Mouse (Mus musculus) kidney, embryonic 16.5 days (tissue): ENCODE results near the gene Stx1b. TPM values are rescaled to one million over a fixed set of nuclear protein-coding genes. Genes with fewer than 3 reads are reported as not detected.

Source experiments
- ATAC-seq: fragments of 200-750 bp; cut with Nextera tagmentation; 2 replicates; pipeline ENCODE4 v1.8.0; 2017; ENCODE audit warnings: moderate TSS enrichment; ENCODE audit not compliant: low FRiP score, low TSS enrichment
- H3K27ac ChIP-seq: fragments of 300-500 bp; sonication (generic); 2 replicates; pipeline ENCODE4 v1.5.1; 2014; ENCODE audit warnings: low read length
- H3K27me3 ChIP-seq: fragments of 300-500 bp; sonication (generic); 2 replicates; pipeline ENCODE4 v1.6.1; 2014; ENCODE audit warnings: low read length, control low read depth, mixed read lengths; ENCODE audit not compliant: insufficient read depth
- H3K36me3 ChIP-seq: fragments of 300-500 bp; sonication (generic); 2 replicates; pipeline ENCODE4 v1.6.1; 2014; ENCODE audit warnings: low read length, control low read depth, mixed read lengths; ENCODE audit not compliant: insufficient read depth
- H3K4me1 ChIP-seq: fragments of 300-500 bp; sonication (generic); 2 replicates; pipeline ENCODE4 v1.6.1; 2014; ENCODE audit warnings: low read length, control low read depth, mixed read lengths; ENCODE audit not compliant: insufficient read depth
- H3K4me2 ChIP-seq: fragments of 300-500 bp; sonication (generic); replicated peaks from 2 replicates; pipeline ENCODE4 v1.6.1; 2014; ENCODE audit warnings: low read depth, low read length
- H3K4me3 ChIP-seq: fragments of 300-500 bp; sonication (generic); 2 replicates; pipeline ENCODE4 v1.5.1; 2014; ENCODE audit warnings: mild to moderate bottlenecking, low read length
- H3K9ac ChIP-seq: fragments of 300-500 bp; sonication (generic); replicated peaks from 2 replicates; pipeline ENCODE4 v1.6.1; 2014; ENCODE audit warnings: low read length
- H3K9me3 ChIP-seq: fragments of 300-500 bp; sonication (generic); 2 replicates; pipeline ENCODE4 v1.6.1; 2016; ENCODE audit warnings: low read length, control low read depth
- WGBS: fragments of 180-500 bp; shearing (Covaris S2); extraction: QIAGEN DNeasy Blood & Tissue Kit; methylation state at CpG from one replicate; pipeline ENCODE4 v1.1.7; 2014; 5-methylcytosine and 5-hydroxymethylcytosine counted together
- polyA plus RNA-seq: library from polyadenylated mRNA; unstranded; fragments of >200 nt; fragmentation: Nextera tagmentation; extraction: Ambion mirVana; gene quantifications from 2 replicates; pipeline ENCODE4 v1.2.1, GENCODE M21; 2015

Gene Stx1b
- polyA plus RNA-seq, 1 experiment from 2014 or later, result 3.6 TPM

DNA sequence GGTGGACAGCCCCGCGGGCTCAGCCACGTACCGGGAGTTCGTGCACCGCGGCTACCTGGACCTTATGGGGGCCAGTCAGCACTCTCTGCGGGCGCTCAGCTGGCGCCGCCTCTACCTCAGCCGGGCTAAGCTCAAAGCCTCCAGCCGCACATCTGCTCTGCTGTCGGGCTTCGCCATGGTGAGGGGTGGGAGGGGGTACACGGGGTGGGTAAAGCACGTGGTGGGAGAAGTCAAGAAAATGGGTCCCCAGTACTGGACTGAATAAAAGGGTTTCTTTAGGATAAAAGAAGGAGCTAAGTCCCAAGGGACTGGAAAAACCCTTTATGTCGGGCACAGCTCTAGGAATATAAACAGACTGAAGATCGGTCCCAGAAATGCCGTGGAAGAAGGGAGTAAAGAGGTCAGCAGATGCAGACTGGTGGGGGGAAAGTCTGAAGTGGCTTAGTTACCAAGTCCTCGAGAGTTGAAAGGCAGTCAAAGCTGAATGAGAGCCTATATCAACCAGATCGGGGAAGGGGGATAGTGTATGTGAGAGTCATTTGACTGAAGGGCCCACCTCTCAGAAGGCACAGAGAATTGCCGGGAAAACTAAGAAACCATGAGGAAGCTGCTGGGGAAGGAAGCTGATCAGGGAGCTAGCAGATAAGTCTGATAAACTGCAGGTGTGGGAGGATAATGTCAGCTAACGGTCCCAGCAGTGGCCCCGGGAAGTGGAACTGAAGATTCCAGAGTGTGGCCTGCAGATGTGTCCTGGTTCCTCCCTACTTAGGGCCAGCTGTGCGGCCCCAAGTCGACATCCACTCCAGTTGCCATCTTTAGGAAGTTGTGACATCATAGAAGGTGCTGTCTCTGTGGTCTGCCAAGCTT is 54.1 kb downstream of the Stx1b start:
- no peak; the same call in 1 of the 2 replicates for ATAC-seq
- Histone ChIP-seq H3K27me3 (no peaks in the 10 kb centered on the region), H3K9me3 (no peaks in the 10 kb centered on the region), H3K36me3 (peaks cover 23% of the 10 kb centered on the region), H3K4me3 (peak overlapping the region; percentile 75), H3K4me1 (peaks cover 18% of the 10 kb centered on the region), H3K27ac (peak overlapping the region; percentile 95), H3K9ac (peak overlapping the region; percentile 90), H3K4me2 (peak overlapping the region; percentile 88)
- 1% methylated on average over 27 of the region's 27 CpGs for WGBS

GRCm38 (mm10) chr7:127769651-127770038 is 54.7 kb downstream of the Stx1b start, which contains the start of gene Orai3:
Gene Orai3, plus strand, starts transcription at chr7:127769815.
- peak within 1 kb of the TSS; percentile 75 for H3K4me3 ChIP-seq
- H3K27ac ChIP-seq, result peak within 1 kb of the TSS; percentile 95
- H3K27me3 ChIP-seq, result no peaks in the 10 kb centered on the region
- peaks cover 18% of the 10 kb centered on the region for H3K4me1 ChIP-seq
- peak; percentile 89 for ATAC-seq
- H3K36me3 ChIP-seq, result peaks cover 29% of the 10 kb centered on the region
- H3K9me3 ChIP-seq, result no peaks in the 10 kb centered on the region
- peak within 1 kb of the TSS; percentile 88 for H3K4me2 ChIP-seq
- H3K9ac ChIP-seq, result peak within 1 kb of the TSS; percentile 90
- whole genome bisulfite sequencing, result under 1% methylated on average over 24 of the region's 24 CpGs

DNA sequence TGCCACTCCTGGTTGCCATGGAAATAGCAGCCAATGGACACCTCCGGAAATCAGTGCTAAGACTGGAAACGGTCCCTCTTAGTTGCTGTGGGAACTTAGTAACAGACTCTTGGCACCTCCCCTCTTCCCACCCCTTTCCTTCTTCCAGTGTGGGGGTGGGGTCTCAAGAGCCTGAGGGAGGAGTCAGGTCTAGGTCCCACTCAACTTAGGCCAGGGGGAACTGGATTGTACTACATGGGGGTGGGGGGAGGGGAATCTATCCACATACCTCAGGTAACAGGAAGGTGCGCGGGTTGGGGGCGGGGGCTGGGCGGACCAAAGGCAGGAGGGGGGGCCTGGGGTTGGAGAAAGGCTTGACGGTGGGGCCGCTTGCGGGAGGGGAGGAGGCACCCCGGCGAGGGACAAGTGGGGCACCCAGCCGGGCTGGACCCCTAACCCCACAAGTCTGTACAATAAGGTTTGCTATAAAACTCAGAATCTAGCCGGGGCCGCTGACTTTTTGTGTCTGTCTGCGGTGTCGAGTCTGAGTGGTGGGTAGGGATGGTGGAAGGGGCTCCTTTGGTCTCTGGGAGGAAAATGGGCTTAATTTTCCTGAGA is 55.3 kb downstream of the Stx1b start:
- WGBS, result under 1% methylated on average over 15 of the region's 16 CpGs
- peak; percentile 92 for ATAC-seq
- peaks cover 35% of the 10 kb centered on the region for H3K36me3 ChIP-seq
- H3K9me3 ChIP-seq, result no peaks in the 10 kb centered on the region
- H3K4me2 ChIP-seq, result peak overlapping the region; percentile 88
- peaks cover 18% of the 10 kb centered on the region for H3K4me1 ChIP-seq
- H3K4me3 ChIP-seq, result peak overlapping the region; percentile 75
- H3K27ac ChIP-seq, result peak overlapping the region; percentile 95
- H3K9ac ChIP-seq, result peak overlapping the region; percentile 90
- H3K27me3 ChIP-seq, result no peaks in the 10 kb centered on the region

DNA sequence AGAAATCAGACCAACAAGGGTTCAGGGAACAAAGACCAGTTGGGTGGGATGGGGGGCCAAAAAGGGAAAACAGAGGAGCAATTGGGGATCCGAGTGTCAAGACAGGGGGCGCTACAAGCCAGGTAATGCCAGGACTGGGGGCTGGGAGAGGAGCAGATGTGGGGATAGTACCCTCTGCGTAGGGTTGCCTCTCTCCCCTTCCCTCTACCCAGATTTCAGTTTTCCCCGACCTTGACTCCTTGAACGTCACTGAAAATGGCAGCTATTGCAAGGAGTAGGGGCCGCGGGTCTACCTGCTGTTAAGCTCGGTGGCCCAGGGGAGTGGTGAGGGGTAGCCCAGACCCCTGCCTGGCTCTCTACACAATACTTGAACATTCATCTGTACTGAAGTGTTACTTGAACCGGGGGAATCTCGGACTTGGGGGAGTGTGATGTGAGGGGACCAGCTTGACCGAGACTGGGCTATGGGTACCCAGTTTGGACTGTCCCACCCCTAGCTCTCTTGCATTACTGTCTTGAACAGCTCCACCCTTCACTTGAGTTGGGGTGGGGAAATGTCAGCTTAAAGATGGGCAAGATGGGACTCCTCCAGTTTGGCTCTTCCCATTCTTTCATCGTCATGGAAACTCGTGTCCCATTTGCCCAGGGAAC is 55.9 kb downstream of the Stx1b start:
- 0 out of 2 replicates have a peak overlapping the region, but pooled peaks have one; percentile 3 for H3K4me2 ChIP-seq
- no peak overlapping the region for H3K4me3 ChIP-seq
- peaks cover 18% of the 10 kb centered on the region for H3K4me1 ChIP-seq
- H3K9me3 ChIP-seq, result no peaks in the 10 kb centered on the region
- no peaks in the 10 kb centered on the region for H3K27me3 ChIP-seq
- no peak overlapping the region for H3K9ac ChIP-seq
- H3K36me3 ChIP-seq, result peaks cover 41% of the 10 kb centered on the region
- no peak; the same call in 1 of the 2 replicates for ATAC-seq
- 51% methylated on average over 13 of the region's 13 CpGs for WGBS
- peak overlapping the region; percentile 54 for H3K27ac ChIP-seq

- 94% methylated on average over 19 of the region's 19 CpGs for WGBS
- Histone ChIP-seq H3K4me1 (peaks cover 18% of the 10 kb centered on the region), H3K4me2 (no peak overlapping the region), H3K27ac (no peak overlapping the region), H3K9me3 (no peaks in the 10 kb centered on the region), H3K36me3 (peaks cover 45% of the 10 kb centered on the region), H3K27me3 (no peaks in the 10 kb centered on the region), H3K9ac (no peak overlapping the region), H3K4me3 (no peak overlapping the region)
- no peak for ATAC-seq
Observed at GRCm38 (mm10) chr7:127767671-127768345, 56.5 kb downstream of the Stx1b start.

DNA sequence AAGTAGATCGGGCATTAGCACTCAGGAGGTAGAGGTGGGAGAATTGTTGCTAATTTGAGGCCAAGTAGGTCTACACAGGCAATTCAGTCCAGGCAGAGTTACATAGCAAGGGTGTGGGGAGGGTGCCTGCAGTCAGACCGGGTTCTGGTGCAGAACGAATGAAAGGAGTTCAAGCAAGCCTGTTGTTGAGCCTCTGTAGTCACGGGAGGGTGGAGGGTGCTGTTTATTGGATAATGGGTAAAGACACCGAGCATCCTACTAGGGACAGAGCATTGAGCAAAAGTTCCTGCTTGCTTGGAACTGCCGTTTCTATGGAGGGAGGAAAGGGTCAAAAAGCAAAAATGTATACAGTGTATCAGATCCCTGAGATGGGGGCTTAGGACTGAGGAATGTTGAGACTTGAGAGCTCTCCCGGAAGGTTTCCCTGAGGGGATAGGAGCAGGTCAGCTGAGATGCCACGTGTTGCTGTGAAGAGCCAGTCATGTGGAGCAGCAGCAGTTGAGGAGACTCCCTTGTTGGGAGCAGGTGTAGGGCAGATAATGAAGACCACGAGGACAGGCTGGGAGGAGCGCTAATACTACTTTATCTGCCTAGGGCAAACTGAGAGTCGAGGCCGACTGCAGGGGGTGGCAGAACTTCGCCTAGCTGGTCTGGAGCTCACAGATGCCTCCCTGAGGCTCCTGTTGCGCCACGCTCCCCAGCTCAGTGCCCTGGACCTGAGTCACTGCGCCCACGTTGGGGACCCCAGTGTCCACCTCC is 57.3 kb downstream of the Stx1b start:
- 78% methylated on average over 17 of the region's 17 CpGs for WGBS
- Histone ChIP-seq H3K4me2 (no peak overlapping the region), H3K27me3 (no peaks in the 10 kb centered on the region), H3K4me1 (peaks cover 18% of the 10 kb centered on the region), H3K9ac (no peak overlapping the region), H3K36me3 (peaks cover 49% of the 10 kb centered on the region), H3K27ac (no peak overlapping the region), H3K9me3 (no peaks in the 10 kb centered on the region), H3K4me3 (no peak overlapping the region)
- ATAC-seq, result no peak

GRCm38 (mm10) chr7:127765756-127766155 is 58.6 kb downstream of the Stx1b start:
- H3K4me3 ChIP-seq, result no peak overlapping the region
- H3K9me3 ChIP-seq, result no peaks in the 10 kb centered on the region
- H3K9ac ChIP-seq, result no peak overlapping the region
- WGBS, result 93% methylated on average over 2 of the region's 2 CpGs
- H3K27ac ChIP-seq, result no peak overlapping the region
- H3K36me3 ChIP-seq, result peaks cover 52% of the 10 kb centered on the region
- ATAC-seq, result no peak
- no peaks in the 10 kb centered on the region for H3K27me3 ChIP-seq
- H3K4me1 ChIP-seq, result peaks cover 11% of the 10 kb centered on the region
- no peak overlapping the region for H3K4me2 ChIP-seq

DNA sequence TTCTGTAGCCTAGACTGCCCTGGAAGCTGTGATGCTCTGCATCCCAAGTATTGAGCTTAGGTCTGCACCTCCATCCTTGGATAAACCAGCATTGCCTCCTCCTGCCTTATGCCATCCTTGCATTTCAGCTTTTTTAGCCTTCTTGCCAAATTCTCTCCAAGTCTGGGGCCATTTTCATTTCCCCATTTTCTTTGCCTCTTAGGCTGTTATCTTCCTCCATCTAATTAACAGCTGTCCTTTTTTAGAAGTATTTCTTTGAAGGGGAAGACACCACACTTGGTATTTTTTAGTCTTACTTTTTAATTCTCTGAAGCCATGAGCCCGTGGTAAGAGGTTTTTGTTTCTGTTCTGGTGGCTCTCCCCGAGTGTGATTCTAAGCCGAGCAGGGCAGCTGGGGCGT is 60.7 kb downstream of the Stx1b start:
- Histone ChIP-seq H3K27me3 (no peaks in the 10 kb centered on the region), H3K4me2 (no peak overlapping the region), H3K4me3 (no peak overlapping the region), H3K9ac (no peak overlapping the region), H3K9me3 (no peaks in the 10 kb centered on the region), H3K4me1 (peaks cover 3% of the 10 kb centered on the region; the same call in 1 of the 2 replicates), H3K36me3 (peaks cover 52% of the 10 kb centered on the region), H3K27ac (no peak overlapping the region)
- 94% methylated on average over 4 of the region's 4 CpGs for WGBS
- no peak for ATAC-seq

DNA sequence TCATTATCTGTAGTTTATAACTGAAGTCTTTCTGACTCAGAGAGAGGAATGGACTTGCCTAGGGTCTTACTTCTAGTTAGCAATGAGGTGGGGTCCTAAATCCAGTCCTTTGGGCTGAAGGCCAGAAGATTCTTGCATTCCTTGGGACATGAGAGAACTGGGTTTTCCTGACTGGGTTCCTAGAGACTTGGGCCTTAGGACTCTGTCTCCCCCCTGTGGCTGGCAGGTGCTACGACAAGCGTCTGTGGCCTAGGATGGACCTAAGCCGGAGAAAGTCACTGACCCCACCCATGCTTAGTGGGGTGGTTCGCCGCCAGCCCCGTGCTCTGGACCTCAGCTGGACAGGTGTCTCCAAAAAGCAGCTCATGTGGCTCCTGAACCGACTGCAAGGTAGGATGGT is 63.3 kb downstream of the Stx1b start:
- H3K4me2 ChIP-seq, result no peak overlapping the region
- peak; percentile 64 for ATAC-seq
- no peak overlapping the region for H3K4me3 ChIP-seq
- 29% methylated on average over 7 of the region's 7 CpGs for WGBS
- H3K27ac ChIP-seq, result no peak overlapping the region
- 0 out of 2 replicates have a peak, but pooled peaks cover 4% of the 10 kb centered on the region for H3K4me1 ChIP-seq
- no peaks in the 10 kb centered on the region for H3K9me3 ChIP-seq
- H3K9ac ChIP-seq, result no peak overlapping the region
- H3K36me3 ChIP-seq, result peaks cover 56% of the 10 kb centered on the region
- H3K27me3 ChIP-seq, result no peaks in the 10 kb centered on the region
